Mouse (Mus musculus) c-Kit-negative CD71-positive TER-119-positive erythroid progenitor cells, embryonic 14.5 days (primary cell): ENCODE data around the gene Ankrd28.
A peak's percentile ranks its signal among the peaks of the same experiment; 100 is the strongest.
"Not testable (repeated sequence)": the region's sequence is repeated elsewhere in the genome, so short reads cannot be mapped to it uniquely, and the experiment has no call there.

ENCODE experiments used
- DNase-seq: peaks from one replicate; pipeline ENCODE4 v3.0.0-alpha.2; 2013; ENCODE audit warnings: low read depth, low spot score

The Ankrd28 gene

DNA sequence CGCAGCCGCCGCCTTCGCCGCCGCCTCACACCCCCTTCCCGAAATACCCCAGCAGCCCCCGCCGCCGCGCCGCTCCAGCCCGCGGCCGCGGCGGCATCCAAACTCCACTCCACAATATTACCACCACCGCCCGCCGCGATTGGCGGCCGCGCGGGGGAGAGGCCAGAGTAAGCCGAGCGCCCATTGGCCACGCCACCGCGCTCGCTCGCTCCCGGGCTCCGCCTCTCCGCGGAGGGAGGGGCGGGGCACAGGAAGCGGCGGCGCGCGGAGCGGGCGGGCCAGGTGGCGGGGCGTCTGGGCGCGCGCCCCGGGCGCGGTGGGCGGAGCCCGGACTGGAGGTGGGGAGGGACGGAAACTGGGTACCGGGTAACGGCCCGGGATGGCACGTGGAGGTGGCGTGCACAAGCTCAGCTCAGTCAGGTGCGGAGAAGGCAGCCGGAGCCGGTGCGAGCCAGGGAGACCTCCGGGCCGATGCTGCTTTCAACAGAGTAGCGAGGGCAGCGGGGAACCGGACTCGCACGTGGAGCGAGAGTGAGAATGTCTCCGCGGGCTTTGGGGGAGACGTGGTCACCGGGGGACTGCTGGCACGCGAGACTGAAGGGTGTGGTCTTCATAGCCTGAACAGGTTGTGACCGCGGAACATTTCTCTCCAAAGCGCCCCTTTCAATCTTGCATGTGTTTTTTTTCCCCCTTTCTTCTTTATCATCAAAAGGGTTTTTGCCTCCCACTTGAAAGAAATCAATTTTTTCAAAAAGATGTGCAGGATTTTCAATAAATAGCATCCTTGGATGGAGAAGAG is at the start of gene Ankrd28:
Gene Ankrd28 (minus strand): TSS at position 81 of the 799 bp plus-strand sequence.
- DNase-seq: peak; percentile 92

GRCm38 (mm10) chr14:31879456-31879855 is 49.0 kb upstream of the Ankrd28 start:
- no peak for DNase-seq

- DNase-seq: no peak
Measured at GRCm38 (mm10) chr14:31872130-31872529, 41.7 kb upstream of the Ankrd28 start.

GRCm38 (mm10) chr14:31870436-31870835 is 40.0 kb upstream of the Ankrd28 start:
- no peak for DNase-seq

- DNase-seq: no peak
Measured at GRCm38 (mm10) chr14:31868591-31868990, 38.1 kb upstream of the Ankrd28 start.

DNA sequence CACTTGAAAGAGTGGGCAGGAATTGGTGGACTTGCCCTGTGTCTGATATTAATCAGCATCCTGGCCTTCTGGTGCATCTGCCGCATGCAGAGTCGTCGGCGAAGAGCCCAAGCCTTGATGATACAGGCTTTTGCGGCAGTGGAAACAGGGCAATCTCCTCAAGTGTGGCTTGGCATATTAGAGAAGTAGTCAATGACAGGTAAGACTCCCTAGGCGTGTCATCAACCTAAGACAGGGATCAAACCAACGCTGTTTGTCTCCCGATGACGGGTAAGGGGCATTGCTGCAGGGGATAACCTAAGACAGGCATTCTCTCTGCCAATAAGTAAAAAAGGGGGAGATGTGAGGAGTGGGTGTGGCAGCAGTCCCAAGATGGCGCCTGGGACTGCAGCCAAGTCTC is 35.9 kb upstream of the Ankrd28 start:
- not testable (repeated sequence) for DNase-seq

DNA sequence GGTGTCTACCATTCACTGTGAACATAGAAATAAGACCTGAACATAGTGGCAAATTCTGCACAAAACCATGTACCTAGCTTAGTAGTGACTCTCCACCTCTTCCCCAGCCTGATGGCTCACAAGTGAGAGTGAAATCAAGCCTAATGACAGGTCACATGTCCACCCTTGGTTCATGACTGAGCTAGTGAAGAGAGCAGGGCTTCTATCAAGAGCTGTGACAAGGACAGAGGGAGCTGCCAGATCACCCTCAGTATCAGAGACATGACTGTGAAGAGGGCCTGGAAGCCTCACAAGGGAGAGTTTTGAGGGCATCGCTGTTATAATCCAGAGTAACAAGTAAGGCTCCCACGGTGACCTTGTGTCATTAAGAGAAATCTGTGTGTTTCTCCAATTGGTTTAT is 28.2 kb upstream of the Ankrd28 start:
- DNase-seq: no peak

DNA sequence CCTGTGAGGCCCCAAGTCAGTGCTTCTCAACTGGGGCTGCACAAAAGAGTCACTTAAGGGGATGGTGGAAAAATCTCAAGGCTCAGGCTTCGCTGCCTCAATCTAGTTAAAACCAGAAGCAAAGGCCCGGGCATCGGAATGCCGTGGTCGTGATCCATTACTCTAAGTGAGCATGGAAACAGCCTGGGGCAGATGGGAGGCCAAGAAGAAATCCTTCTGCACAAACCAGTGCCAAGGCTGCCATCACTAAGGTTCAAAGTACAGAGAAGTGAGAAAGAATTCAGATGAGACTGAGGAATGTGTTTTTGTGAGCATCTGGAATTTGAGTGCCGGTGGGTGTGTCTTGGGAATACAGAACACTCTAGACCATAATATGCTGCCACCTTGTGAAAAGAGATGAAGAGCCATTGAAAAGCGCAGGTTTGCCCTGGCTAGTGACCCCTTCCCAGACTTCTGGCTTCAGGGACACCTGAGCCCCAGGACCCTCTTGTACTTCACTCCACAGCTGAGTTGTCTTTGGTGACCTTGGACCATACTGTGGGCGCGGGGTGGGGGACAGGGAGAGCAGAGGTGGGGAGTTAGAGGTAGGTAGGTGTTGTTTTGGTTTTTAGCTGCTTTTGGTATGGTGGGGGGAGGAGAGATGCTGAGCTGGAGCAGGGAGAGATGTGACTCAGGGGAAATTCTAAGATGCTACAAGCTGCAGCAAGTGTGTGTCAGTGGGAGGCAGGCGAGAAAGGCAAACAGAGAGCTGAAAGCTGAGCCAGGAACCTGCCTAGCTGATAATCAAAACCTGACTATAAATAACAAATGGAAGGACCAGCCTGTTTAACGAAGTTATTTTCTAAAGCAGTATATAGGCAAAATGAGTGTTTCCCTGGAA is 26.9 kb upstream of the Ankrd28 start:
- DNase-seq: no peak

GRCm38 (mm10) chr14:31856007-31856406 is 25.6 kb upstream of the Ankrd28 start:
- DNase-seq: no peak

DNA sequence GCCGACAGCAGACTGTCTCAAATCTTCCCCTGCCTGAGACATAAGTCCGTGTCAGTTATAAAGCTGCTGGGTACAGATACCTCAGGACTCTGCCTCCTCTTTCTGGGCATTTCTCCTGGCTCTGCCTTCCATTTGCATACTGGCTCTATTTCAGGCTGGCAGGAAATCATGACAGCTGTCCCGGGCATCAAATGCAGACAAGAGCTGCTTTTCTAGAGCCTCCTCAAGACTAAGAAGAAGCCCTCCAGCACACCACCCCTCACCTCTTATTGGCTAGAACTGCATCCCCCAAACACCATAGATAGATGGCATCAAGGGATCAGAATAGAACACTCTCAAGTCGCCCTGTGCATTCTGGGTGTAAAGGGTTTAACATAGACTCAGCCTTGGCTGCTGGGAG is 24.2 kb upstream of the Ankrd28 start:
- DNase-seq: no peak

- DNase-seq: no peak
Measured at GRCm38 (mm10) chr14:31843571-31843970, 13.1 kb upstream of the Ankrd28 start.

GRCm38 (mm10) chr14:31832022-31832421 is 1.6 kb upstream of the Ankrd28 start:
- no peak for DNase-seq

GRCm38 (mm10) chr14:31831370-31831712 is 890 bp upstream of the Ankrd28 start:
- DNase-seq: peak; percentile 6

DNA sequence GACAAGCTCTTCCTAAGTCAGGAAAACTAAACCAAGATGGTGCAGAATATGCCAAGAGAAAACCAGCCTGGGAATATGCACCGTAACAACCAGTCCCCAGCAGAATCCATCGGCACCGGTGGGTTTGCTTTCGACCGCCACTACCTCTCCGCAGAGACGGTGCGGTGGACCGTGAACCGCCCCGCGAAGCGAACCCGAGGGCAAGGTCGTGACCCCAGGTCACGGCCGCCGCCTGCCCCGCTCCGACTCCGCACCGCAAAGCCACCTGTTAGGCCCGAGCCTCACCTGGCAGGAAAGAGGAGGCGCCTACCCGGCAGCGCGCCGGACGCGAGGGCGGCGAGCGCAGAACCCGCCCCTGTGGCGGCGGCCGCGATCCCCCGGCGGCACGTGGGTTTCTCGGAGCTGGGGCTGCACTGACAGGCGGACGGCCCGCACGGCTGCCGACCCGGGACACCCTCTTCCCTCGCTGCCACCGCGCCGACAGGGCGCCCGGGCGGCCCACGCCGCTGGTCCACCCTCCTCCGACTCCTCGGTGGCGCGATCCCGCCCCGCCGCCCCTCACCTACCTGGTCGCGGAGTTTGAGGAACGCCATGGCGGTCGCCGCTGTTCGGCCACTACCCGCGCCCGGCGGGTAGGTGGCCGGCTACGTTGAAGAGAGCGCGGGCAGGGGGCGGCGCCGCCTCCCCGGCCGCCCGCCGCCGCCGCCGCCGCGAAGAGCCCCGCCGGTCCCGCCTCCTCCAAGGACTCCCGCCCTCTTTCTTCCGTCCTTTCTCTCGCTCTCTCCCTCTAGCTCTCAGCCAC is 489 bp downstream of the Ankrd28 start:
- DNase-seq: peak; percentile 31

DNA sequence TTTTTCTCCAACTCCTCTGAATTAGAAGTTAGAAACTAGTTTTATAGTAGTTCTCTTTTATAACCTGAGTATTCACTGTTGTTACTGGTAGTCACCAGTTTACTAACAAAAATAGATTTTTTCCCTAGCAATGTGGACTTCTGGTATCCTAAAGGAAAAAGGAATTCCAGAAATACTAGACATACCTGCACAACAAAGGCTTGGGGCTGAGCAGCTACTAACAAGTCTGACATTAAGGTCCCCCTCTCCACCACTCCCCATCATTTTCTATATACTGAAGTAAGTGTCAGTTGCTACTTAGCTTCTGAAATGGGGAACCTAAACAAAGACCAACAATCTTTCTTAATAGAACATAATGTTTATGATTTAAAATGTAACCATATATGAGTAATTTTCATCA is 3.2 kb downstream of the Ankrd28 start:
- DNase-seq: no peak

GRCm38 (mm10) chr14:31809942-31810341 is 20.5 kb downstream of the Ankrd28 start:
- no peak for DNase-seq

- no peak for DNase-seq
Measured at GRCm38 (mm10) chr14:31803791-31804190, 26.7 kb downstream of the Ankrd28 start.

DNA sequence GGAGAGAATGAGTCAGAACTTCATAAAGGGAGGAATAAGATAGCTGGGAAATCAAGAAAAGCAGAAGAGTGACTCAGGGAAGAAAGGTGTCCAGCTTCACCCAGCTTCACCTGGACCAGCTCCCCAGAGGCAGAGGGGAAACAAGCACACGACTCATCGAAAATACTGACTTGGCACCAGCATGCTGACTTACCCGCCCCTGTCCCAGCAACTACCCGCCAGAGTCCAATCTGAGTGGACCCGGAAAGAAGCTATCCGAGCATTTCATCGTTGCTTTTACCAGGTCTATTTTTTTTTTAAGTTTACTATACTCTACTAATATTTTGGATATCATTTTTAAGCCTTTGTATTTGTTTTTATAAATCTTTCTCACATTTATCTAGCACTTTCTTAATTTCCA is 29.5 kb downstream of the Ankrd28 start:
- no peak for DNase-seq

DNA sequence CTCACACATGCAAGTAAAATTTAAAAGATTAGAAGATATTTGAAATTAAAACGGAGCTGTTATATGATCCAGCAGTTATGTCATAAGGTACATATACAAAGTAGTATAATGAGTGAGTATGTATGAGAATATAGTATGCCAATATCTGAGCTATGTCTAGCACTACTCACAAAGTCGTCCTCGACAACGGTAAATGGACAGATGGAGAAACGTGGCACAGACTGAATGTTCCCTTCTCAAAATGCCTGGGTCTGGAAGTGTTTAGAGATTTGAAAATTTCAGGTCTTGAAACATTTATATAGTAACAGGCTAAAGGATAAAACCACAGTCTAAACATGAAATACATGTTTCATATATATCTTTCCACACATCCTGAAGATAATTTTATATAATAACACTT is 30.0 kb downstream of the Ankrd28 start:
- no peak for DNase-seq

GRCm38 (mm10) chr14:31798937-31799336 is 31.5 kb downstream of the Ankrd28 start:
- DNase-seq: no peak

- no peak for DNase-seq
Measured at GRCm38 (mm10) chr14:31795535-31795934, 34.9 kb downstream of the Ankrd28 start.

DNA sequence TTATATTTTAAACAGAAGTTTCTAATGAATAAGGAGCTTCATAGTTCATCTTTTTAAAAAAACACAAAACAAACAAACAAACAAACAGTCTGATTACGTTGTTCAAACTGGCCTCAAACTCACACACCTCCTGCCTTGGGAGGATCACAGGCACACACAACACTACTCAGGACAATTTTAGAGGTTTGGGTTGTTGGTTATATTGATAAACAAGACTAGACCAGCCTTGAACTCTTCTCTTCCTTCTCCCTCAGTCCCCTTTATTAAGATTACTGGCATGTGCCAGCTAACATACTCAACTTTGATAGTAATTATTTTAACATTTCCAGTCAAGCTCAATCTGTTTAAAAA is 35.7 kb downstream of the Ankrd28 start:
- DNase-seq: no peak
